ENCODE assay signal across 8 mouse cellular contexts in the genomic region with DNA sequence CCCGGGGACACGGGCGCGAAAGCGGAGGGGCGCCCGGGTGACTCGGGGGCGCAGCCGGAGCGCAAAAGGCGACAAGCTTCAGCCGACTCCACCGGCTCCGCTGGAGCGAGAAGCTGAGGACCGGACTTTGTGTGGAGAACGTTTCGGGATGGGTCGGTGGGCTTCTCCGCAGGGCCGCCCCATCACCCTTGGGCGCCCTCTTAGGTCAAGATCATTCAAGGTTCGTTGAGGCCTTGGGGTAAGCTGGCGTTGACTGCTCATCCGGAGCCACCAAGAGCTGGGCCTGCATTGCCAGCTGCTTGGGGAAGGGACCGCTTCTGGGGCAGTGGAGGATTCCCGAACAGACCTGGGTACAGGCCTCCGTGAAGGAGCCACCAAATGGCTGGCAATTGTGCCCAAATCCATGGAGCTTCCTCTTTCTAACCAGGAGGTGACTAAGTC. TPM values are rescaled to one million over a fixed set of nuclear protein-coding genes. Genes with fewer than 3 reads are reported as not detected.
DNase-seq lines count a peak whose midpoint lies in the region; ATAC-seq and TF ChIP-seq lines count a peak whose summit lies in the region.

No protein-coding gene starts in this region.

- 6% methylated on average over 28 of the region's 29 CpGs for WGBS in kidney, adult 2 months
- 2% methylated on average over 29 of the region's 29 CpGs for WGBS in hindbrain, embryonic 10.5 days
- WGBS in liver, embryonic 14.5 days (ENCODE audit: insufficient replicate concordance) = 4% methylated on average over 29 of the region's 29 CpGs

- no peak for TF ChIP-seq EP300 in liver, embryonic 14.5 days (IDR thresholded peaks at IDR 0.05; ENCODE audit: low read depth)

- ATAC-seq in liver, embryonic 14.5 days (ENCODE audit: insufficient read depth) = no peak
- ATAC-seq in erythroblast, adult 5-6 weeks (replicated peaks; ENCODE audit: low FRiP score, poor library complexity, severe bottlenecking) = no peak

- H3K27ac ChIP-seq in kidney, adult 2 months (ENCODE audit: insufficient read depth, low read depth, low read length) = peak overlapping the region; percentile 94
- H3K27ac ChIP-seq in hindbrain, embryonic 10.5 days = peak overlapping the region; percentile 94
- H3K27ac ChIP-seq in liver, embryonic 14.5 days = no peak overlapping the region

- peak; percentile 26 for TF ChIP-seq POLR2A in kidney, adult 2 months (IDR thresholded peaks at IDR 0.05; ENCODE audit: low read depth, low read length)

- no peak for TF ChIP-seq CTCF in kidney, adult 2 months (conservative IDR thresholded peaks at IDR 0.05; ENCODE audit: insufficient read depth, insufficient read length, low read depth, low read length)
- TF ChIP-seq CTCF in liver, embryonic 14.5 days (IDR thresholded peaks at IDR 0.05; ENCODE audit: low read depth) = no peak

- H3K4me1 ChIP-seq in kidney, adult 2 months (ENCODE audit: control insufficient read depth, insufficient read depth, low read length) = peaks cover 32% of the 10 kb centered on the region
- H3K4me1 ChIP-seq in hindbrain, embryonic 10.5 days (replicated peaks) = peaks cover 37% of the 10 kb centered on the region
- H3K4me1 ChIP-seq in liver, embryonic 14.5 days (replicated peaks; ENCODE audit: control insufficient read depth in 2 of 2, insufficient read depth in 2 of 2, low read length in 1 of 2) = no peaks in the 10 kb centered on the region

- H3K36me3 ChIP-seq in kidney, adult 2 months (ENCODE audit: control insufficient read depth, insufficient read depth, low read length) = no peaks in the 10 kb centered on the region; the same call in 1 of the 2 replicates
- peaks cover 22% of the 10 kb centered on the region for H3K36me3 ChIP-seq in hindbrain, embryonic 10.5 days
- H3K36me3 ChIP-seq in liver, embryonic 14.5 days (replicated peaks; ENCODE audit: control insufficient read depth, insufficient read depth, low read depth) = no peaks in the 10 kb centered on the region

- DNase-seq in kidney, adult 2 months = peak; percentile 60
- DNase-seq in kidney, adult 18-20 months = no peak
- peak; percentile 68 for DNase-seq in adrenal gland, postnatal 14 days
- DNase-seq in hindbrain, embryonic 10.5 days (ENCODE audit: low spot score) = no peak
- no peak for DNase-seq in liver, embryonic 14.5 days (ENCODE audit: low read depth in 3 of 3, low spot score in 3 of 3)
- peak; percentile 61 for DNase-seq in yolk sac, embryonic 10.5 days (ENCODE audit: low spot score)
- no peak for DNase-seq in natural killer cell, adult 2 months (ENCODE audit: low spot score in 2 of 2)

- peak overlapping the region; percentile 81 for H3K4me3 ChIP-seq in kidney, adult 2 months (ENCODE audit: insufficient read depth, low read depth, low read length)
- H3K4me3 ChIP-seq in hindbrain, embryonic 10.5 days = peak overlapping the region; percentile 70
- H3K4me3 ChIP-seq in liver, embryonic 14.5 days (ENCODE audit: insufficient read depth in 1 of 2, low read depth in 2 of 2, low read length in 2 of 2) = peak overlapping the region; percentile 0 to 45; a peak in 2 of 4 replicates

- H3K9ac ChIP-seq in liver, embryonic 14.5 days (replicated peaks) = no peak overlapping the region

- peak overlapping the region; percentile 58 for H3K4me2 ChIP-seq in liver, embryonic 14.5 days (ENCODE audit: low read depth)

- H3K27me3 ChIP-seq in kidney, adult 2 months (replicated peaks; ENCODE audit: control insufficient read depth, insufficient read depth, low read length) = no peaks in the 10 kb centered on the region
- peaks cover 36% of the 10 kb centered on the region for H3K27me3 ChIP-seq in hindbrain, embryonic 10.5 days (ENCODE audit: insufficient read depth, poor library complexity, severe bottlenecking)
- peaks cover 34% of the 10 kb centered on the region for H3K27me3 ChIP-seq in liver, embryonic 14.5 days (ENCODE audit: control insufficient read depth, insufficient read depth, low read length)

- no peaks in the 10 kb centered on the region for H3K9me3 ChIP-seq in hindbrain, embryonic 10.5 days
- no peaks in the 10 kb centered on the region for H3K9me3 ChIP-seq in liver, embryonic 14.5 days (ENCODE audit: control insufficient read depth, low read length)

RNA-seq across cellular contexts. Expression of gene BC034090, which starts 0.5 kb away (rescaled TPM):
- polyA plus RNA-seq in kidney, adult 2 months (2012; rRNA removed) = 92.2 and 98.3 TPM in 2 replicates
- 26.9 and 32.3 TPM in 2 replicates for total RNA-seq in adrenal gland, postnatal 14 days (2021)
- 5.3 and 6.2 TPM in 2 replicates for polyA plus RNA-seq in hindbrain, embryonic 10.5 days (2016; fragmentation: Nextera tagmentation; extraction: Ambion mirVana)
- 0.32 TPM in 2 replicates for polyA plus RNA-seq in liver, embryonic 14.5 days (2012; rRNA removed)
- 0.06 TPM in 1 of 2 replicates, not detected in the other for polyA plus RNA-seq in liver, embryonic 14.5 days (2014; fragmentation: Nextera tagmentation; extraction: Ambion mirVana)
- not detected in 2 replicates for total RNA-seq in erythroblast, adult 5-6 weeks (2015; ENCODE audit: low replicate concordance)
- total RNA-seq in erythroblast, adult 5-6 weeks (2017; ENCODE audit: low replicate concordance) = not detected in 2 replicates

Comparison
In these comparisons a context has a peak if more than half of its experiments do, and no peak if none do; other contexts are left out.
1. DNase-seq: peak in kidney, adult 2 months (single experiment), adrenal gland, postnatal 14 days (single experiment) and yolk sac, embryonic 10.5 days (single experiment); none in kidney, adult 18-20 months (single experiment), hindbrain, embryonic 10.5 days (single experiment), liver, embryonic 14.5 days (0 of 3) and natural killer cell, adult 2 months (0 of 2).
2. H3K4me3 ChIP-seq: peak in every context shown above with its lines; median percentile 81 in kidney, adult 2 months; 70 in hindbrain, embryonic 10.5 days; 22 in liver, embryonic 14.5 days.
3. RNA of gene BC034090, which starts 0.5 kb away (polyA plus RNA-seq): 92.2 to 98.3 TPM in kidney, adult 2 months; 5.3 to 6.2 TPM in hindbrain, embryonic 10.5 days and 0.06 to 0.32 TPM in liver, embryonic 14.5 days; every median in the first group is over 10 times any median in the second.